Mouse (Mus musculus): Measurements from ENCODE around the gene BC035044. TPM values are rescaled to one million over a fixed set of nuclear protein-coding genes. Genes with fewer than 3 reads are reported as not detected.
"Not testable (repeated sequence)": the region's sequence is repeated elsewhere in the genome, so short reads cannot be mapped to it uniquely, and the experiment has no call there.

The BC035044 gene
- total RNA-seq, 4 experiments from 2014 or later: 0.84 to 1.7 (median 1.4) TPM

GRCm38 (mm10) chr6:128835571-128835970 is 55.4 kb downstream of the BC035044 start:
- no peak for DNase-seq (ENCODE audit: low spot score in 2 of 2)

DNA sequence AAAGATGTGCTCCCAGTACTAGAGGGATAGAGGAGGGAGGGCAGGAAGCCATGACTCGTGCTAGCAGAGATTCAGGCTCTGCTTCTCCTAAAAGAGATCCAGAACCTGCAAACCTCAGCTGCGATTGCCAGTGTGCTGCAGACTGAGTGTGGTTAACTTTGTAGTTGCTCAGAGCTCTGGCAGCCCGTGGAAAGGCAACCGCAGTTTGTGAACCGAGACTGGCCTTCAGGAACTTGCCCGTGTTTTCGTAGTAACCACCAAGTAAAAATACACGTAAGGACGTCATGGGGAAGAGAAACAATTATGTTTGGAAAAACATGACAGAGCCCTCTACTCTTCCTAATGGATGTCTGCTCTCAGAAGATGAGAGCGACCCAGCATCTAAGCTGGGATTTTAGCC is 57.9 kb downstream of the BC035044 start:
- DNase-seq (ENCODE audit: low spot score in 2 of 2): no peak

DNA sequence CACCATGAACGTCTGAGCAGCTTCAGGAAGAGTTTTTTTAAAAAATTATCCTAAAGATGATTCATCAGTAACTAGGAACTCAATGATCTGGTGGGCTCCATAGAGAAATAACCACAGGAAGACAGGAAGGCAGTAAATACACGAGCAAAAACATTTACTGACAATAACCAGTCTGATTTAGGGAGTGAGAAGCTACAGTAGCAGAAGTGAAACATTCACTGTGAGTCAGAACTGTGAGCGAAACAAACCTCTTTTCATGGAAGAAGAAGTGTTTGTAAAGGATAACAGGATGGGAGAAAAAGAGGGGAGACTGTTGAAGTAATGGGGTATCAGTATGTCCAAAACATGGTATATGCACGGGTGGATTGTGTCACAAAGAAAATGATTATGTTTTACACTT is 61.1 kb downstream of the BC035044 start:
- DNase-seq (ENCODE audit: low spot score in 2 of 2): no peak

DNA sequence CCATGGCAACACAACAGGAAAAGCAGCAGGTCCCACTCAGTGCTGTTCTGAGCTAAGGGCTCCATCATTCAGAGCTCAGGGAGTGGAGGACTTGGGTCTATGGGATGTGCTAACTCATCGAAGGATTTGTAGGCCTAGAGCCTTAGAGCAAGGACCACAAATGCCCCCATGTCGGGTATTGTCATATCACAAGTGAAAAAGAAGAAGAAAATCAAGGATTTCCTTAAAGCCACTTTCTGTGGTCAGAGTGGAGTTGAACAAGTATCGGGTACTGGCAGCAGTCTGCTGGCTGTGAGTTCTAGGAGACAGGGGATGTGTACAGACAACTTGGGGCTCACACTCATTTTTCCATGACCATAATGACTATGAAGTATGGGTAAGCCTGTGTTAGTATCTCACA is 64.1 kb downstream of the BC035044 start:
- DNase-seq (ENCODE audit: low spot score in 2 of 2): no peak

- no peak for DNase-seq (ENCODE audit: low spot score in 2 of 2)
These were observed 64.8 kb downstream of the BC035044 start, which contains the start of the genes Gm44511 and Klrb1b for GRCm38 (mm10) chr6:128826132-128826531. Gene Gm44511 (minus strand): TSS chr6:128826315. Gene Klrb1b (minus strand): TSS chr6:128826331.

DNA sequence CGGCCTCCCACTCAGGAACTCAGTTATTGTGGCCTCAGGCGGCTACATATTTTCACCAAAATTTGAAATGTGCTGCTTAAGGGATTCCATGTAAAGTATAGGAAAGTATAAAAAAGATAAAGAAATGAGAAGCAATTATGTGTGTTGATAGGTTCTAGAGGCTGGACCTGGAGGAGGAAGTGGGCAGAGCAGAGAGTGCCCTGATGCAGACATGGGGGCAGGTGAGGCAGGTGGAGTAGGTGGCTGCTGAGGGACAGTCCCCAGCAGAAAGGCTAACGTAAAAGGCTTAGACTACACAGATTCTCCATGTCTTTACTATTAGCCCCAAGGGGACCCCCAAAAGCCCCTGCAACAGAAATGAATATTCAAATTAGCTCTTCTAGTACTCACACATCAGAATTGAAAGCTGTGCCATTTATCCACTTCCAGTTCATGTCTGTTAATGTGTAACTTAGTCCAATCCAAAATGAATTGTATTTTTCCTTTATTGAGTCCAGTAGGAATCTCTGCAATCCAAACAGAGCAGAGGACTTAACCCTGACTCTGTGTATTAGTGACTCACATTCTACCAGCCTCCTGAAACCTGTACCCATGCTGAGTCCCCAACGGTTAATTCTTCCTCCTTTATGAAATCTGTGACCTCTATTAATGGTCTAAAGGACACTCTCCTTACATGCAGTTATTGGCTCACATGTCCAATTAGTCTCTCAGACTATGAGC is 72.7 kb downstream of the BC035044 start:
- DNase-seq (ENCODE audit: low spot score in 2 of 2): no peak

- DNase-seq (ENCODE audit: low spot score in 2 of 2): no peak
These were observed 82.4 kb downstream of the BC035044 start for GRCm38 (mm10) chr6:128808532-128808931.

DNA sequence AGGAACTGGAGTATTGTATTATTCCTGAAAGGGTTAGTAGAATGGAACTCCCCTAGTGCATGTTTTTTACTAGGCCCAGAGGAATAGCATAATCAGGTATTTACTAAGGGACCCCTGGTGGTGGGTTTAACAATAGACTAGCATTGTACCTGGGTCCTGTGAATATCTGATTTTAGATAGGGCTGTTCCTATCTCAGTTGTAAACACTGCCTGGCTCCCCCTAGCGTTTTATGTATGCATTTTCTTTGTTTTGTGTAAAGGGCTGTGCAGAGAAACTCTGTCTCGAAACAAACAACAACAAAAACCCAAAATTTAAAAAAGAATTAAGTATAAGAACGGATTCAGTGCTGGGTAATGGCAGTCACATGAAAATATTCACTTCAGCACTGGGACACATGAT is 83.9 kb downstream of the BC035044 start:
- DNase-seq (ENCODE audit: low spot score in 2 of 2): no peak

GRCm38 (mm10) chr6:128804823-128805640 is 85.9 kb downstream of the BC035044 start:
- not testable (repeated sequence) for DNase-seq (ENCODE audit: low spot score in 2 of 2)

DNA sequence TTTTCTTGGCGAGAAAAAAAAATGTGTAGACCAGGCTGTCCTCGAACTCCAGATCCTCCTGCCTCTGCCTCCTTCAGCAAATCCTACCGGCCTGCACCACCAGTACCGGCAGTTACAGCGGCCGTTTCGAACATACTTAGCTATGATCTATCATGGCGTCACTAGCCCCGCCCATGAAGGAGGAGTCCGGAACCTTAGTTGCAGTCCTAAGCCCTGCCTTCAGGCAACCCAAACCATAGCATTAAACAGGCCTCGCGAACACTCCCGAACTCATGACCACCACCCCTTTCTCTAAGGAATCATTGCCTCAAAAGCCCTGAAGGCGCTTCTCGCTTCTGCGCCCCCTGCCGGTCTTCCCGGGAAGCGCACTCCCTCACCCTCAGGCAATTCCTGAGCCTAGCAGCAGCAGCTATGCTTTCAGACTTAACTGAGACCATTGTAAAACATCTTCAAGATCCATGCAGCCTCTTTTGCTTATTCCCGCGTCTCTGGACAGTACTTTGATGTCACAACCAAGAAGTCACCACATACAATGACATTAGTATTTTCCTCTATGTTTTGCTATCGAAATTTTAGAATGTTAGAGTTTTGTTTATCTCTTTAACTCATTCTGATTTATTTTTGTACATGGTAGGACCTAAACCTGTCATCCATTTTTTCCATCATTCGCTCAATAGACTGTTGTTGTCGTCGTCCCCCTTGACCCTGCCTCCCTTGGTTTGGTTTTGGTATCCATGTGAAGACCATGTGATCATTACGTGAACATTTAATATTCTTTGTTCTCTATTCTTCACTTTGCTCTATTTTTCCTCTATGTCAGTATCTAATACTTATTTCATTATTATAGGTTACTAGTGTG is 87.7 kb downstream of the BC035044 start:
- DNase-seq (ENCODE audit: low spot score in 2 of 2): peak; percentile 95 to 96

DNA sequence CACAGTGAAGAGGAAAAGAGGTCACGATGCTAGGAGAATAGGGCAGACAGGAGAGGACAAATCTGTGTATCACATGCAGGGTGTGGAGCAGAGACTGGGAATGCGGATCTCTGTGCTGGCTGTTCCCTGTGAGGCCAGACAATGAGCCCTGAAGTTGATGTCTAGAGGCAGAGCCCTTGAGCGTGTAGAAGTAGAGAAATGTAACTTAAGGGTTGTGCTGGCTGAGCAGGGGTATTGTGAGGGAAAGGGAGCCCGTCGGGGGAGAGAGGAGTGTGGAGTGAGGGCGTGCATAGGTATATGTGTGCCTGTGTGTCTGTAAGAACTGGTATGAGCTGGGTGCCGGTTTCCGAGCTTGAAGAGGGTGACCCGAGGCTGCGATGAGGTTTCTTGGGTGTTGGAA is 88.4 kb downstream of the BC035044 start:
- DNase-seq (ENCODE audit: low spot score in 2 of 2): peak; percentile 45 to 47

- DNase-seq (ENCODE audit: low spot score in 2 of 2): not testable (repeated sequence)
These were observed 90.2 kb downstream of the BC035044 start for GRCm38 (mm10) chr6:128800696-128801095.

GRCm38 (mm10) chr6:128799896-128800270 is 91.0 kb downstream of the BC035044 start:
- DNase-seq (ENCODE audit: low spot score in 2 of 2): no peak

DNA sequence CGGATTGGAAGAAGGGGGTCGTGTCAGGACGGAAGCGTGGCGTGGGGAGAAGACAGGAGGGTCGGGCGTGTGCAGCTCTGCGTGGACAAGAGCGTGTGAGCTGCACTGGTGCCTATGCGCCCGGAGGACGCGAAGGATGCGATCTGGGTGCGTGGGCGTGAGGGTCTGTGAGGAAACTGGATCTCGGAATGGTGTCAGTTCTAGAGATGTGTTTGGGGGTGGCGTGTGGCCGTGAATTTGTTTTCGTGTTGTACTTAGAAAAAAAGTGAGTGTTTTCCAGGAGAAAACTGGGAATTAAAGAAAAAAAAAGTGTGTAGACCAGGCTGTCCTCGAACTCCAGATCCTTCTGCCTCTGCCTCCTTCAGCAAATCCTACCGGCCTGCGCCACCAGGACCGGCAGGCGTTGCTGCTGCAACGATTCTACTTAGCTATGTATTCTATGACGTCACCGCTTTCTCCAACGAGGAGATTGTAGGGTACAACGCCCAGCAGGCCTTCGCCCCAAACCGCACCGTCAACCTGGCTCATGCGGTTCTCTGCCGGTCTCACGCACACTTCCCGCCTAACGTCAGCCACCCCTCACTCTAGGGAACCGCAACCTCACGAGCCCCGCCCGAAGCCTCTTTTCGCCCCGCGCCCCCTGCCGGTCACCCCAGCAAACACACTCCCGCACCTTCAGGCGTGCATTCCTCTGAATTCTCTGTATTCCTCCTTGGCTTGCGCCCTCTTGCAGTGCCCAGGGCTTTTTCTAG is 91.6 kb downstream of the BC035044 start:
- peak; percentile 88 to 96 for DNase-seq (ENCODE audit: low spot score in 2 of 2)

Small RNA genes within 50 kb of the gene (microRNA-seq; reads per million reads assigned to microRNA genes)
- gene Gm27336: 0 reads per million in 2 experiments

Other genes with a start within 250 kb of the BC035044 start
- not detected for gene Clec2h, start 228.7 kb downstream of the BC035044 start, total RNA-seq (2022)
- not detected for gene Klrb1, start 168.1 kb downstream of the BC035044 start, total RNA-seq (2022)
- gene Klrb1c, start 101.9 kb downstream of the BC035044 start, total RNA-seq (2022): under 1 TPM in 1 of 4 experiments, not detected in 3; 0.25 TPM
- gene Gm44511, start 64.8 kb downstream of the BC035044 start, total RNA-seq (2022): under 1 TPM in 1 of 4 experiments, not detected in 3; 0.82 TPM
- under 1 TPM in 2 of 4 experiments, not detected in 2; 0.46 to 0.70 TPM for gene Klrb1b, start 64.8 kb downstream of the BC035044 start, total RNA-seq (2022)
- under 1 TPM in 1 of 4 experiments, not detected in 3; 0.17 TPM for gene Clec2i, start 3.5 kb downstream of the BC035044 start, total RNA-seq (2022)
- 1 to 10 TPM in 1 of 4 experiments, under 1 TPM in 2, not detected in 1; 0.53 to 1.2 (median 0.60) TPM for gene Clec2g, start 43.3 kb upstream of the BC035044 start, total RNA-seq (2022)
- not detected for gene Klrb1f, start 154.8 kb upstream of the BC035044 start, total RNA-seq (2022)
- gene Clec2e, start 209.8 kb upstream of the BC035044 start, total RNA-seq (2022): not detected

All from left cerebral cortex, adult 8-10 months (tissue).